Mouse (Mus musculus) frontal cortex, adult (tissue): ENCODE measurements at regions not wholly inside any gene's neighbourhood (a gene's known extent, or its start where the extent isn't known, plus 50 kb on each side); places are given as distances from the start of the nearest gene placed in this dataset.
A peak's percentile ranks its signal among the peaks of the same experiment; 100 is the strongest.

ENCODE experiments used
- ATAC-seq: cut with Nextera tagmentation; 2 replicates; pipeline ENCODE4 v1.9.2; 2017; ENCODE audit warnings: mild to moderate bottlenecking, moderate library complexity, mixed read lengths; ENCODE audit not compliant: low TSS enrichment

DNA sequence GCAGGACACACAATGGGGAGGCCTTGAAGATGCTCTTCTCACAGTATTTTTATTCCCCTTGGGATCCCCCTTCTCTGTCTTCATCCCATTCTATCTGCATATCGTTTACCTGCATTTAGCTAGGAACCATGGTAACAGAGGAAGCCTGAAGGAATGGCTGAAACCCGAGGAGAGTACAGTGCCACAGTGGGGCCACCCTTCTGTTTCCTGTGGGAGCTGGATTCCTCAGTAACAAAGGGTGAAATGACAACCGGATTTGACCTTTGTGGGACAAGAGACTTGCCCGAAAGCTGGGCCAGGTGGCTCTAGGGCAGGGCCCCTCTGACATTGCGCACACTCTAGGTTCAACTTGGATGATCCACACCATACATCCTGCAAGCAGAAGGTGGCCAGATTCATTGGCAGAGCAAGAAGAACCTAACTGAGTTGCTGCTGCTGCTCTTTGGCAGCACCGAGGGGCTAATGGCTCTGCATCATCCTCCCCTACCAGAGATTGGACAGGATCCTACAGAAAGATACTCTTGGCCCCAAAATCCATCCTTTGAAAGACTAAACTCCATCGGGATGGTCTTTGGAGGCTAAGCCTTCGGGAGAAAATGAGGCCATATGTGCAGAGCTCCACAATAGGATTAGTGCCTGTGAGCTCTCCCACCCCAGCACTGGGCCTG is 310.0 kb downstream of the Sox9 start:
- no peak for ATAC-seq

DNA sequence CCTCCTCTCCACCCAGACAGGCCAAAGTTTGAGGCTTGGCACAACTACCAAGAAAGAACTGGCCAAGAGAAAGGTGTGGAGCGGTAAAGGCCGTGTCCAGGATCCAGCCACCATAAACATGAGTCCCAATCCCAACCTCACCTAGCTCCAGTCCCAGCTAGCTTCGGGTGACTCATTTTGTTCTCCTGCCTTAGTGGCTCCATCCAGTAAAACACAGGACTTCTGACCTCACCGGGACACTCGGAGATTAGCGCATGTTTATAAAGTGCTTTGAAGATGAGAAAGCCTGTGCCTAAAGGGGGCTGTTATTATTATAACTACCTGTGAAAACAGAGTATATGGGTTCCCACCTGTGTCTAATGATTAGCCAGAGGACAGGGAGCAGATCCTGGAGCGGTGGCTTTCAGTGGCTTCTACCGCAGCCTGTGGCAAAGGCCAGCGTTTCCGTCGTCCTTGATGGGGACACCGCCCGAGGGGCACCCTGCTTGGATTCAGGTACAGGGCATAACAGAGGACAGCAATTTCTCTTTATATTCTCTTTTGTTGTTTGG is 311.9 kb downstream of the Sox9 start:
- ATAC-seq: no peak

DNA sequence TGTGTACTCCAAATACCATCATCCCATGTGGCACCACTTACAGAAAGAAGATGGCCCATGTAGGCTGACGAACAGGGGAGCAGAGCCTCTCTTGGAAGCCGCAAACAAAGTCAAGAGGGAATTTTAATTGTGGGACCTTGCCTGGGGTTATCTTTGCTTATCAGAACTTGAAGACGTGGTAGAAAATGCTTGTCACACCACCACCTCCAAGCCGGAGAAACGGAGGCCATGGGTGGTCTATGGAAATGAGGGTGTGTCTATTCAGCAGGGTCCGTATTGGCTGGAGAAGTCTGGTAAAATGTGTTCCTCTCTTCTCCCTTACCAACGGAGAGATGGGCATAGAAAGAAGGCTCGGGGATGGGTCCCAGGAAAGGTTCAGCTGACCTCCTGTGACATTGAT is 313.6 kb downstream of the Sox9 start:
- ATAC-seq: no peak

GRCm38 (mm10) chr11:113096209-113096608 is 314.2 kb downstream of the Sox9 start:
- ATAC-seq: no peak

DNA sequence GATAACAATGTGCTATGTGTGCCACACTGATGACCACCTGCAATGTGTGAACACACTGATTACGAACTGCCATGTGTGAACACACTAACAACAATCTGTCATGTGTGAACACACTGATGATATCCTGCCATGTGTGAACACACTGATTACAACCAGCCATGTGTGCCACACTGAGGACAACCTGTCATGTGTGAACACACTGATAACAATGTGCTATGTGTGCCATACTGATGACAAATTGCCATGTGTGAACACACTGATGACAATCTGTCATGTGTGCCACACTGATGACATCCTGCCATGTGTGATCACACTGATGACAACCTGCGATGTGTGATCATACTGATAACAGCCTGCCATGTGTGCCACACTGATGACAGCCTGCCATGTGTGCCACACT is 316.3 kb downstream of the Sox9 start:
- ATAC-seq: no peak

DNA sequence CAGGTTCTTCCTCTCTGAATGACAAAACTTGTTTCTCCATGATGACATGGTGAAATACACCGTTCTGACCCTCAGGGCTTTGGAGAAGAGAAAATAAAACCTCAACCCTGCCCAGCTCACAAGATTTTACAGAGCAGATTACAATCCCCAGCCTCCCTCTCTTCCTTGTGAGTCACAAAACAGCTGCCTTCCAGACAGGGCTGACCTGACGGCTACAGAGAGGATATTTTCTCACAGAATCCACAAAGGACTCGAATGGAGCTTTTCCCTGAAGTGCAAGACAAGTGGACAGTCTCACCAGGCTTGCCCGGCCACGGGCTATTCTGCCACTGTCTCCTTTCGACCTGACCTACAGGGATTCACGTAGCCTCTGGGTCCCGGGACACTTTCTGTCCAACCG is 318.8 kb downstream of the Sox9 start:
- ATAC-seq: no peak

DNA sequence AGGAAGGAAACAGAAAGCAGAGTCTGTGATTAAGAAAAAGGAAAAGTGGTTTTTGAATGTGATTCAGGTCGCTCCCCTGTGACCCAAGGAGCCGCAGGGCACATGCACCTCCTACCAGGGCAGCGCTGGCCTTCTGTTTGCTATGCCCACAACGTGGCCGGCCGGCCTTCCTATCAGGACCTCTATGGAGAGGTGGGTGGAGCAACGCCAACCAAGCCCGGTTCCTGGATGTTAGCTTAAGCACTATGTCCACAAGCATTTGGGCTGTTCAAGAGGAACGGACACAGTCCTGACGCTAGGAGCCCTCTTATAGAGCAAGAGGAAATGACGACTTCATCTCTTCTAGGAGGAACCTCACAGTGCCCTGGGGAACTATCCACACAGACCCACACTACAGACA is 319.5 kb downstream of the Sox9 start:
- ATAC-seq: no peak

GRCm38 (mm10) chr11:113103161-113103845 is 321.3 kb downstream of the Sox9 start:
- ATAC-seq: peak; percentile 56

GRCm38 (mm10) chr11:113105371-113105770 is 323.3 kb downstream of the Sox9 start:
- no peak for ATAC-seq

- no peak for ATAC-seq
These were observed 325.3 kb downstream of the Sox9 start for GRCm38 (mm10) chr11:113107205-113107844.

DNA sequence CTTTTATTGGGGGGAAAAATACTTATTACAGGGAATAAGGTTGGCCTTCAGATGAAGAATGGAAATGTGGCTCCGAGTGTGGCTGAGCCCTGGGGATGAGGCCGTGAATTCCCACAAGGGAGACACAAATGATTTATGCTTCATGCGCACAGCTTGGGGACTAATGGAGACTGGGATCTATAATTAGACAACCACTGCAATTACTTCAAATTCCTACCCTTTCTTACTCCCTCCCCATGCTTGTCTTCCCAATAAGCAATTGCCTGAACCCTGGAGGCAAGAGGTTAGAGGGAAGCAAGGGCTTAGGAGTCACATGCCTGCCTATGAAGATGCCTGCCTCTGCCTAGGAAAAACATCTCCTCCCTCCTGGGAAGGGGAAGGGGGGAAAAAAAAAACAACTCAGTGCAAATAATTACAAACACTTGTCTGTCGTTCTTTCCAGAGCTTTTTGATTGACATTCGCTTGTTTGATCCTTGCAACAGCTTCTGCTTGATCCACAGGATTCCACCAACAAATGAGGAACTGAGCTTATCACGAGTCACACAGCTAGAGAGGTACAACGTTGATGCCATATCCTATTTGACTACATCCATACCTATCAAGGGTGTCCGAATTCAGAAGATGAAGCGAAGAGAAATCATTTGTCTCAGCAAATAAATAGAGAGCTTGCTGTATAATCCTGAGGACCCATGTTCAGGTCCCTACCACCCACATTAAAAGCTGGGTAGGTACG is 326.1 kb downstream of the Sox9 start:
- ATAC-seq: no peak

DNA sequence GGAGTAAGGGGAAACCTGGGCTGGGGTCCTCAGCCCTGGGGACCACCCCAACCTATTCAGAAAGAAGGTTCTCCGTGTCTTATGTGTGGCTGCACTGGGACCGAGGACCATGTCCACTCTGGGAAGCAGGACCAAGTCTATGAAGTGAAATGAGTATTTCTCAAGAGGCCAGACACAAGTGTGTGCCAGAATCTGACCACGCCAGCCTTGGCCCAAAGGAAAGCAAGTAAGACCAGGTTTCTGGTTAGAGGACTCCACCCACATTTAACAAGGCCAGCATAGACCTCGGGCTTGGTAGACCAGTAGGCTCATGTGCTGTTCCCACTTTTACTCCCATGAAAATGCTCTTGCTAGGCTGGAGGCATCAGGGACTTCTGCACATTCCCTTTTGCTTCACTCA is 327.1 kb downstream of the Sox9 start:
- ATAC-seq: no peak

- no peak for ATAC-seq
These were observed 331.3 kb downstream of the Sox9 start for GRCm38 (mm10) chr11:113113220-113113817.

GRCm38 (mm10) chr11:113117179-113117898 is 335.3 kb downstream of the Sox9 start:
- ATAC-seq: 0 out of 2 replicates have a peak, but pooled peaks have one; percentile 13

DNA sequence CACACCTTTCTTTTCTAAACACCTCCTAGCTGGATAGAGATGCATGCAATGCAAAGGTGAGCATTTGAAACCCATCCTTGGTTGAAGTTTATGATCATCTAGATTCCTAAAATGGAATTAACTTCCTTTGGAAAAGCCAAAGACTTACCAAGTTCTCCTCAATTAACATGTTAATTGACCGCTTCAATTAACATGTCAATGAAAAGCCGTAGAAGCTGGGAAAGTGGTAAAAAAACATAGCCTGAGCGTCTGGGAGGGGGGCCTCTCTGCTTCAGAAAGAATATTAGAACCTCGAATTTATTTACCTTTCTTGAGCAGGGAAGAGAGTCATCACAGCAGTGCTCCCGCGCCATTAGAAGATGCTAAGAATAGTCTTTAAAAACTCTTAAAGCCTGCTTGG is 338.5 kb downstream of the Sox9 start:
- no peak for ATAC-seq

DNA sequence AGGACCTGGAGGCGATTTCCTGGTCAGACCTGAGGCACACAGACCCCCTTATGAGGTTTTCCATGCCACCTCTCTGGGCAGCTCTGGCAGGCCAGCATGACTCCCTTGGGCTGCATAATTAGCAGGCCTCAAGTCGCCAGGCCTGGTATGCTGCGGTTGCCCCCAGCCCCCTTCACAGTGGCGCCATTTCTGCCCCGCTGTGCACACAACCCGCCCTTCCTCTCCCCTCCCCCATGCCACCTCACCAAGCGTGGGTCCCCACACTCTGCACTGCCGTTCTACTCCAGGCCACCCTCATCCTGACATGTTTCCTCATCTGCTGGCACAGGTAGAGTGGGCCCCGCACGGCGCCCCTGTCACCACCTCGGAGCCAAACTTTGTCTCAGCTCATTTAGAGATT is 339.3 kb downstream of the Sox9 start:
- no peak for ATAC-seq

DNA sequence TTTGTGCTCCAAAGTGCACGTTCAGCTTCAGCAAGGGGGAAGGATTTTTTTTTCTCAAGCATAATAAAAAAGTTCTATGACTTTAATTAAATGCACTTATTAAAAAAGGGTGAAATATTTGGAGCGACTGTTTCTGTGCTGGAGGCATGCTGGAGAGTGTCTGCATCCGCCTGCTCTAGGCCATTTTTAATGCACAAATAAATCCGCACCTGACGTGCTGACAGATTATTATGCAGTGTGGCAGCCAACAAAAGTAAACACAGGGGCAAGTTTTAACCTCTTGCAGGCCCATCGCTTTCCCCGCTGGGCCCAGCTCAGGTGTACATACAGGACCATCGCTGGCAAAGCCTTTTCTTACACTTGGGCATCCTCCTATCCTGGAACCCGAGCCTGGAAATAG is 340.1 kb downstream of the Sox9 start:
- ATAC-seq: no peak

- no peak for ATAC-seq
These were observed 340.9 kb downstream of the Sox9 start for GRCm38 (mm10) chr11:113122964-113123363.

DNA sequence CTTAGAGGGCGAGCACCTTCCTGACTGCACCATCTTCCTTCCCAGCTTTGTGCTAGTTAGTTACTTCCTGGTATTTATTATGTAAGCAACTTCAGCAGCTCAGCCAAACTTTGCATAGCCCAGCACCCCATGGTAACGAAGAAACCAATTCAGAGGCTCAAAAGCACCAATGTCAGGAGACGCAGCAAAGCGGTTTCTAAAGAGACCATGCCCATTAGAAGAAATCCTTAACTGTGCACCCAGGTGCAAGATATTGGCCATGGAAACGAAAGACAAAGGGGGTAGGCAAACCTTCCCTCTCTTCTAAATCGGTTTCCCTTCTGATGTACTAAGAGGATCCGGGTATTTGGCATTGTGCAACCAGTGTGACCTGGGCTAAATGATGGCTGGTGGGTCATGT is 343.8 kb downstream of the Sox9 start:
- ATAC-seq: no peak

GRCm38 (mm10) chr11:113129192-113129591 is 347.2 kb downstream of the Sox9 start:
- no peak for ATAC-seq

GRCm38 (mm10) chr11:113129975-113130374 is 348.0 kb downstream of the Sox9 start:
- no peak for ATAC-seq
